Mouse (Mus musculus) thymus, adult 2 months (tissue): ENCODE data around the gene Mzt1. TPM values are rescaled to one million over a fixed set of nuclear protein-coding genes. Genes with fewer than 3 reads are reported as not detected.

Source experiments
- DNase-seq: peaks from one replicate; pipeline ENCODE4 v3.0.0; 2021
- H3K27ac ChIP-seq: fragments of 200-500 bp; 2 replicates; pipeline ENCODE4 v1.5.1; 2012; ENCODE audit warnings: low read length, control low read depth; ENCODE audit not compliant: control insufficient read depth, insufficient read depth
- H3K27me3 ChIP-seq: fragments of 200-500 bp; 2 replicates; pipeline ENCODE4 v1.6.1; 2012; ENCODE audit warnings: mild to moderate bottlenecking, low read length, moderate library complexity, mixed read lengths; ENCODE audit not compliant: control insufficient read depth, insufficient read depth
- H3K36me3 ChIP-seq: fragments of 200-500 bp; 2 replicates; pipeline ENCODE4 v1.6.1; 2012; ENCODE audit warnings: mild to moderate bottlenecking, low read length, moderate library complexity; ENCODE audit not compliant: control insufficient read depth, insufficient read depth
- H3K4me1 ChIP-seq: fragments of 200-500 bp; replicated peaks from 2 replicates; pipeline ENCODE4 v1.6.1; 2012; ENCODE audit warnings: low read length; ENCODE audit not compliant: control insufficient read depth, insufficient read depth
- H3K4me3 ChIP-seq: fragments of 200-500 bp; 2 replicates; pipeline ENCODE4 v1.5.1; 2012; ENCODE audit warnings: mild to moderate bottlenecking, low read length, control low read depth, moderate library complexity; ENCODE audit not compliant: control insufficient read depth, insufficient read depth
- CTCF ChIP-seq: fragments of 200-500 bp; IDR thresholded peaks from 2 replicates; pipeline ENCODE4 v1.5.1; 2012; ENCODE audit warnings: mild to moderate bottlenecking, control low read depth, low read length, moderate library complexity, borderline replicate concordance; ENCODE audit not compliant: control insufficient read depth, poor library complexity, insufficient read depth; ENCODE audit errors: extremely low read depth
- POLR2A ChIP-seq: fragments of 200-500 bp; IDR thresholded peaks from 2 replicates; pipeline ENCODE4 v1.6.1; 2012; ENCODE audit warnings: mild to moderate bottlenecking, low read length, control low read depth, moderate library complexity; ENCODE audit not compliant: control insufficient read depth, poor library complexity, insufficient read depth; ENCODE audit errors: extremely low read depth
- WGBS: fragments of 180-500 bp; shearing (Covaris S2); methylation state at CpG from one replicate; pipeline ENCODE4 v1.1.7; 2018; 5-methylcytosine and 5-hydroxymethylcytosine counted together
- polyA plus RNA-seq: library from polyadenylated mRNA; depleted of rRNA; stranded (reverse); fragments of >200 nt; gene quantifications from 2 replicates; pipeline ENCODE4 v1.2.3, GENCODE M21; 2012; rRNA removed

Mzt1 gene
- 19.6 and 19.9 TPM in 2 replicates for polyA plus RNA-seq

DNA sequence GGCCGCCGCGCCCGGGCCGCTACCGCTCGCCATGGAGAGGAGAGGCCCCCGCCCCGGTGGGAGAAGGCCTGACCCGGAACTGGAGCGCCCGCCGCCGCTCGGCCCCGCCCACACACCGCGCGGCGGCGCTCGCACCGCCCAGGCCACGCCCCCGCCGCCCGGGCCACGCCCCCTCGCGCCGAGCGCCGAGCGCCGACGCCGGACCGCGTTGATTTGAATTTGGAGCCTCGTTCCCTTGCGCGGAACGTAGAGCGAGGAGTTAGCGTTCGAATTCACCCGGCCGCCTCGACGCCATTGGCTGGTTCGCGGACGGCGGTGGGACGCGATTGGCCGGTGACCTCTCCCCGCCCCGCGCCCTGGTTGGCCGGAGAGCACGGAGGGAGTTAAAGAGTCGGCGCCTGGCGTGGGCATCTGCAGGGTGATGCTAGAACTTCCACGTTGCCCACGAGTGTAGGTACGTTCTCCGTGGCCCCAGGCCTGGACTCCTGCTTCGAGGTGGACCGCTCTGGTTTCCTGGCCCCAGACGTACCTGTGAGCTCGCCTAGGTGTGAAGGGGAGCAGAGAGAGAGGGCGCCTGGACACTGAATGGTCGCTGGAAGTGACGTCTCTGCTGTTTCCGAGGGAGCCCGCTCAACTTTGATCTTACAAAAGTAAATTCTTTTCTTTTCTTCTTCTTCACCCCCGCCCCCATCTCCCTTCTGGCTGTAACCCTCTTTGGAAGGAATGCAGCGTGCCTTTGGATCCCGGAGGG, at the start of gene Mzt1, which contains the start of gene Bora:
Mzt1 (minus strand) TSS at position 104 of the 751 bp plus-strand sequence.
Bora (plus strand) TSS at position 192 of the 751 bp plus-strand sequence.
- peak within 1 kb of the TSS; percentile 93 for H3K4me3 ChIP-seq
- WGBS = under 1% methylated on average over 78 of the region's 81 CpGs
- peak within 1 kb of the TSS; percentile 24; the same call in 1 of the 2 replicates for H3K27ac ChIP-seq
- H3K36me3 ChIP-seq = no peaks in the 10 kb centered on the region; the same call in 1 of the 2 replicates
- peaks cover 17% of the 10 kb centered on the region for H3K4me1 ChIP-seq
- TF ChIP-seq CTCF (0 out of 2 replicates have a peak, but pooled peaks have one; percentile 12), POLR2A (peak; percentile 75)
- no peaks in the 10 kb centered on the region for H3K27me3 ChIP-seq
- DNase-seq = peak; percentile 94

- no peak overlapping the region for H3K4me3 ChIP-seq
- no peak overlapping the region for H3K27ac ChIP-seq
- TF ChIP-seq POLR2A (no peak), CTCF (no peak)
- H3K4me1 ChIP-seq = no peaks in the 10 kb centered on the region
- H3K36me3 ChIP-seq = peaks cover 62% of the 10 kb centered on the region
- H3K27me3 ChIP-seq = no peaks in the 10 kb centered on the region
- no peak for DNase-seq
- WGBS = 97% methylated on average over 7 of the region's 7 CpGs
Measured at GRCm38 (mm10) chr14:99088947-99089346, 43.0 kb upstream of the Mzt1 start.

DNA sequence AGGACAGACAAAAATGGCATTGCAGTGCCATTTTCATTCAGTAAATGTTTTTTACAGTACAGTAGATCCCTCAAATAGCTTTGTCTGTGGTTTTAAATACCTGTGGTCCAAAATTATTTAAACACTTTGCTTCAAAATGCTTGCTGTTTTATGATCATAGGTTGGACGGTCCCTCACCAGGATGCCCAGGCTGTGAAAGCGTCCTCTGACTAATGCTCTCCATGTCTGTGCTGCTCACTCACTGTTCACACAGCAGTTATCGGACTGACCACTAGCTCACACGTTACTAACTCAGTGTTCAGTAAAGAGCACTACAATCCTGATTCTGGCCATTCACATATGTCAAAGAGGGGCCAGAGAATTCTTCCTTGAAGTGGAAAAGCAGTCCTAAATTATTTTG, 25.2 kb upstream of the Mzt1 start:
- WGBS = 98% methylated on average over 4 of the region's 4 CpGs
- H3K4me1 ChIP-seq = no peaks in the 10 kb centered on the region
- H3K27me3 ChIP-seq = no peaks in the 10 kb centered on the region

DNA sequence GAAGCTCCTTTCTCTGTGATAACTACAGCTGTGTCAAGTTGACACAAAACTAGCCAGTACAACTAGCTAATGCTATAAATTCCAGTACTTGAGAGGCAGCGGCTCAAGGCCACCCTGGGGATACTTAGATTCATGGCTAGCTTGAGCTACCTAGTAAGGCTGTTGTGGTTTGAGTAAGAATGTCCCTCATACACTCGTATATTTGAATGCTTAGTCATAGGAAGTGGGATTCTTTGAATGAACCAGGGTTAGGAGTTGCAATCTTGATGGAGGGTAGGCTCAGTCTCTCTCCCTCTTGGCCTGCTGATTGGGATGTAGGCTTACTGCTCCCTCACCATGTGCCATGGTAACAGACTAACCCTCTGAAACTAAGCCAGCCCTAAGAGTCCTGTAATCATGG, 17.2 kb upstream of the Mzt1 start:
- WGBS = 83% methylated on average over 2 of the region's 2 CpGs
- TF ChIP-seq POLR2A (no peak), CTCF (no peak)
- Histone ChIP-seq H3K4me3 (no peak overlapping the region), H3K27ac (no peak overlapping the region), H3K27me3 (no peaks in the 10 kb centered on the region), H3K4me1 (no peaks in the 10 kb centered on the region), H3K36me3 (peaks cover 44% of the 10 kb centered on the region)
- no peak for DNase-seq

More for the DNA sequence above, 25.2 kb upstream of the Mzt1 start:
- Histone ChIP-seq H3K36me3 (peaks cover 49% of the 10 kb centered on the region), H3K4me3 (no peak overlapping the region), H3K27ac (no peak overlapping the region)
- TF ChIP-seq CTCF = no peak
- DNase-seq = no peak

- TF ChIP-seq CTCF = no peak
- H3K36me3 ChIP-seq = peaks cover 37% of the 10 kb centered on the region
- H3K27me3 ChIP-seq = no peaks in the 10 kb centered on the region
- no peak overlapping the region for H3K4me3 ChIP-seq
- DNase-seq = no peak
- no peaks in the 10 kb centered on the region for H3K4me1 ChIP-seq
- 97% methylated on average over 12 of the region's 12 CpGs for WGBS
- H3K27ac ChIP-seq = no peak overlapping the region
Measured at GRCm38 (mm10) chr14:99060616-99061015, 14.7 kb upstream of the Mzt1 start.

- DNase-seq = no peak
- Histone ChIP-seq H3K4me1 (no peaks in the 10 kb centered on the region), H3K27me3 (no peaks in the 10 kb centered on the region), H3K4me3 (no peak overlapping the region), H3K36me3 (peaks cover 37% of the 10 kb centered on the region), H3K27ac (no peak overlapping the region)
- 97% methylated on average over 7 of the region's 7 CpGs for WGBS
- no peak for TF ChIP-seq POLR2A
- no peak for TF ChIP-seq CTCF
Measured at GRCm38 (mm10) chr14:99058959-99059586, 13.1 kb upstream of the Mzt1 start.
